Mouse (Mus musculus): ENCODE data around the gene Has1. TPM values are rescaled to one million over a fixed set of nuclear protein-coding genes. Genes with fewer than 3 reads are reported as not detected.

Gene Has1
- polyA plus RNA-seq (2012; rRNA removed): 0.62 and 0.90 TPM in 2 replicates

DNA sequence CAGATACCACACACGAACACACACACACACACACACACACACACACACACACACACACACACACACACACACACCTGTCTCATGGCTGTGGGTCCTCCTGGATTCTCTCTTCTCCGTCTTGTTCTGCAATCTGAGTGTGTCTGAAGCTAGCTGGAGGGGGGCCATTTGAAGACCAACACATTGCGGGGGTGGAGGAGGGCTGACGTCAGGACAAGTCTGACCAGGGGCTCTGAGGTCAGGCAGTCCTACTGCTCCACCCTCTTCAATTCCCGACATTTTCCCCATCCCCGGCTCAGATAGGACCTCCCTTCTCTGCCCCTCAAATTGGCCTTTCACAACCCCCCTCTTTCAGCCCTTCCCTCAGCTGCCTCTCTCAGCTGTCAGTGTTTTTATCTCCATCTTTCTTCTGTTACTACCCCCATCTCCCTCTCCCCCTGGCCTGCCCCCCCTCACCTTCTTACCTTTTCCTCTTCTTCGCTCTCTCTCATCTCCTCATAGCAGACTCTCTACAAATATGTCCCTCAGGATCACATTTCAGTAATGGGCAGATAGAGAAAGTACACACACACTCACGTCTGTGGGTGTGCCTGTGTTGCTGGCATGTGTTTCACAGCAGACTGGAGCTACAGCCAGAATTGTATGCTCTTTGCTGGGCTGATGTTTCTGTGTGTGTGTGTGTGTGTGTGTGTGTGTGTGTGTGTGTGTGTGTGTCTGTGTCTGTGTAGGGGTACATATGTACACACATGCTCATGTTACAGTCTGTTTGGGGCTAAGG, at the start of gene Has1:
Gene Has1 (minus strand): TSS at position 142 of the 775 bp plus-strand sequence.
- DNase-seq (ENCODE audit: low spot score): no peak

DNA sequence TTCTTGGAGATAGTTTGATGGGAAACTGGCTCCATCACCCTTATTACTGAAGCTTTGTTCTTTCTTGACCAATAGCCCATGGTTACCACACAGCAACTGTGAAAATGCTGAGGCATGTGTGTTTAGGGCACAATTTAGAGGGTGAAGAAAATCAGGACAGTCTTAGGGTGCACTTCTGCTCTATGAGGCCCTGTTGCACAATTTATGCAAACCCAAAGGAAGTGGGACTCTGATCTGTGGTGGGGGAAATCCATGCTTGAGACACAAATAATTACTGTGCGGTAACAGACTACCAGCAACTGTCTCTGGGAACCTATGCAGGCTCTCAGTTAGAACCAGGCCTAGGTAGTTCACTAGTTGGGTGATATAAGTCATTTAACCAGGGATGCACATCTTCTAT, 45.8 kb upstream of the Has1 start:
- DNase-seq (ENCODE audit: low spot score): no peak

DNA sequence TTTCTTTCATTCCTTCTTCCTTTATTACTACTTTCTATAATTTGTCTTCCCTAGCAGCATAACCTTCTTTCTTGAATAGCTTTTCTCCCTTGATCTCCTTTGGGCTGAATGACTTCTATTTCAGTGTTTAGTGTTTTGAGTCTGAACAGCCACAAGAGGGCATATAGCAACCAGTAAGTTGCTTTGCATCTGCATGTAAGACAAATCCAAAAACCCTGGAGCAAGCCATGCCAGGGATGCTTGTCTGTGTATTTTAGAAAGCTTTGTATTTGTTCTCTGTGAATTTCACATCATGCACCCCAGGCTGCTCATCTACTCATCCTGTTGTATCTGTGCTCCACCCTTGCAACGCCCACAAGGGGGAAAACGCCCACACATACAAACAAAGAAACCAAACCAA, 44.3 kb upstream of the Has1 start:
- DNase-seq (ENCODE audit: low spot score): no peak

DNA sequence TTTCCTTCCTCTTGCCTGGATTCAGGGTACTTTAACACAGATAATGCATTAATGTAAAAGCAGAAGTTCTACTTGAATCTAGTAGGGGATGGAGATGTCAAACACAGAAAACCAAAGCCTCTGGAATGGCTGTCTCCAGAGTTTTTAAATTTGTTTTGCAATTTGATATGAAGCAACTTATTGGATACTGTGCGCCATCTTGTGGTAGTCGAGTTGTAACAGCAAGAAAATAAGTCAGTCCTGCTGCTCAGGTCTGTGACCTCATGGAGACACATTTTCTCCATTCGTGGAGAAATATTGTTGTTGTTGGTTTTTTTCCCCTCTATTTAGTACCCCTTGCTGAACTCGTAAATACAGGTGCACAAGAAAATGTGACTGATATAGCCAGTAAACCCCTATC, 41.0 kb upstream of the Has1 start:
- DNase-seq (ENCODE audit: low spot score): no peak

DNA sequence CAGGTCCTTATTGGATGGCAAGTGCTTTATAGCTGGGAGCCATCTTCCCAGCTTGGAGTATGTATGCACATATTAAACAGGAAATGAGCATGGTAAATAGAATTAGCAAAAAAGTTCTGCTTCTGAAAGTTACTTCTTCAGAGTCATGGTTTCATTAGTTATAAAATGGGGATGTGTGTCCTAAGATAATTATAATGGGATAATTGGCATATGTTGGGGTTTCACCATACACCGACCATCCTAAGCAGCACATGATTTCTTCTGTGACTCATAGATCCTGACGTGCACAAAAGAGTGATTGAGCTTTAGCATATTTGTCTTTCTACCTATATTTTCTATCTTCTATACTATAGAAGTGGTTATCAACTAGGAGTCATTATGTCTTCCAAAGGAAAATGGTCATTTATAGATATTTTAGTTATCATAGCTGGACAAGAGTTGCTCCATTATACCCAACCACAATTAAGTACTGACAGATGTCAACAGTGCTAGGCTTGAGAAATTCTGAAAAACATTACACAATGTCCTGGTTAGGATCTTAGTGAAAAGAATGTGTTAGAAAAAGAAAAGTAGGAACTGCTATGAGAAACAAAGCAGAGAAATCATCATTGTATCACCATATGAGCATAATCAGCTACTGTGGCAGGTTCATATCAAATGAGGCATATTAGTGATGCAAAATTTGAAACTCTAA, 34.9 kb upstream of the Has1 start:
- DNase-seq (ENCODE audit: low spot score): no peak

DNA sequence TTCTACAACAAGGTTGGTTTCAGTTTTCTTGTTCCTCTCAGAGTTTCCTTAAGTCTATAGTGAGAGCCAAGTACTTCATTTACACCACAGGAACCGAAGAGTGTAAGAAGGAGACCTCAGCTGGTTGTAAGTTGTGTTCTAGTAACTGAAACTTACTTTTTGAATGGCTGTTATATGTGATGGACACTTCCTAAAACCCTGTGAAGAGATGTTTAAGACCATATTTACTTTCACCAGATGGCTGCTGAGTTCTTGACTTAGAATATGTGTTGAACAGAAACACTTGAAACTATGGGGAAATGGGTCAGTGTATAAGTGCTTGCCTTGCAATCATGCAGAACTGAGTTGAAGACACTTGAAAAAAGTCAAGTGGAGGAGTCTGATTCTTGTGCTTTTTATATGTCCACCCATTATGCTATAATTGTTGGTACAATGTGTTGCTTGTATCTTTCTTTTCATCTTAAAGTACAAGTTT, 32.8 kb upstream of the Has1 start, which contains the start of the genes Fpr2 and Fpr3:
Gene Fpr2 (plus strand): TSS at position 51 of the 475 bp plus-strand sequence.
Gene Fpr3 (plus strand): TSS at position 79 of the 475 bp plus-strand sequence.
- no peak for DNase-seq (ENCODE audit: low spot score)

DNA sequence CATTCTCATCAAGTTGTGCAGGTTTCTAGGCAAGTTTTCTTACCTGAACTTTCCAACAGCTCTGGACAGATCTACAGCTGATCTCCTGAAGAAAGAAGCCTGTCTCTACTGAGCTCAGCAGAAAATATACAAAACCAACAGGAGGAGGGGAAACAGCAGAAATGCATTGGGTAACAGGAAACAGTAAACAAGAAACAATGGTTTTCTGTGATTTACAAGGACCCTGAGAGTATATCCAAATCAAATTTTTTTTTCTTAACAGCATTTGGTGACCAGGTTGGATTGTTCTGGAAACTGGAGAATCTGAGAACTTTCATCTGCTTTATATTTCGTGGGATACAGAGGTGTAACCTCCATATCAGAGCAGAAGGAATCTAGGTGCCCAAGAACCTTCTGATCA, 28.8 kb upstream of the Has1 start, which contains the start of gene Fpr1:
Gene Fpr1 (minus strand): TSS at position 101 of the 400 bp plus-strand sequence.
- no peak for DNase-seq (ENCODE audit: low spot score)

DNA sequence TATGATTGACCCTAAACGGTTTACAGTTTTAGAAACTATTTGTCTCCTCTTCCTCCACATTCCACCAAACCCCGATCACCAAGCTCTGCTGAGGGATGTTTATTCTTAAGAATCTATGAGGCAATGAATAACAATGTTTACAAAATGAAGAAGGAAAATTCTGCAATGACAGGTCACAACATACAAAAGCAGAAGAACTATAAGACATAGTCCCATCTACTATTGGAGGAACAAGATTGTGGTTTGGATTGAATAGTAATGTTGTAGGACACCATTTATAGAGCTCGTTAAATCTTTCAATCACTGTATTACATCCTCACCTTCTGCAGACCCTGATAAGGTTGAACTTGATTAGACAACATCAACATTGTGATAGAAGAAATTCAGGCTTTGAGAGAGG, 27.7 kb upstream of the Has1 start:
- DNase-seq (ENCODE audit: low spot score): no peak

DNA sequence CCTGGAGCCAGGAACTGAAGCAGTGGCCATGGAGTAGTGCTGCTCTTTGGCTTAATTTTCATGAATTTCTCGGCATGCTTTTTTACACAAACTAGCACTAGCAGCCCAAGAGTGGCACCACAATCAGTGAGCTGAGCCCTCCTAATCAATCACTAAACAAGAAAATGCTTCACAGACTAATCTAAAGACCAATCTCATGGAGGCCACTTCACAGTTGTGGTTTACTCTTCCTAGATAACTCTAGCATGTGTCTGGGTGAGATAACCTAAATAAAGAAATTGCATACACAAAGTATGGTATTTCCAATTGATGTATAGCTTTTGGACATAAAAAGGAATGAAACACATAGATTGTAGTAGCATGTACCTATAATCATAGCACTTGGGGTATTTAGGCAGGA, 24.3 kb upstream of the Has1 start:
- DNase-seq (ENCODE audit: low spot score): no peak

DNA sequence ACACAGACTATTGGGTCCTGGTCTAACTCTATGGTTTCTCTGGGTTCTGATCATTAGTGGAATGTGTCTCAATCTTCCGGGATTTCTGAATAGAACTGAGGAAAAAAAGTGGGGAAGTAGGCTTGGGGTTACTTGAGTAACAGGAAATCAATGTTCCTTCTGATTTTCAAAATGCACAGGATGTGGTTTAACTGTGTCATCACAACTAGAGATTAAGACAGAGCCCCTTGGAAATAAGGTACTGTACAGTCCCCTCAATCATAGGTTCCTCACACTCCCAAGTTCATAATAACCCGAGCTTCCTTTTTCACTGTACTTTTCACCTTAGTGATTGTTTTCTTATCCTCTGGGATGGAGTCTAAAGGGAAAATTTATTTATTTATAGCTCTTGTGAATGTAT, 16.7 kb upstream of the Has1 start:
- DNase-seq (ENCODE audit: low spot score): no peak

DNA sequence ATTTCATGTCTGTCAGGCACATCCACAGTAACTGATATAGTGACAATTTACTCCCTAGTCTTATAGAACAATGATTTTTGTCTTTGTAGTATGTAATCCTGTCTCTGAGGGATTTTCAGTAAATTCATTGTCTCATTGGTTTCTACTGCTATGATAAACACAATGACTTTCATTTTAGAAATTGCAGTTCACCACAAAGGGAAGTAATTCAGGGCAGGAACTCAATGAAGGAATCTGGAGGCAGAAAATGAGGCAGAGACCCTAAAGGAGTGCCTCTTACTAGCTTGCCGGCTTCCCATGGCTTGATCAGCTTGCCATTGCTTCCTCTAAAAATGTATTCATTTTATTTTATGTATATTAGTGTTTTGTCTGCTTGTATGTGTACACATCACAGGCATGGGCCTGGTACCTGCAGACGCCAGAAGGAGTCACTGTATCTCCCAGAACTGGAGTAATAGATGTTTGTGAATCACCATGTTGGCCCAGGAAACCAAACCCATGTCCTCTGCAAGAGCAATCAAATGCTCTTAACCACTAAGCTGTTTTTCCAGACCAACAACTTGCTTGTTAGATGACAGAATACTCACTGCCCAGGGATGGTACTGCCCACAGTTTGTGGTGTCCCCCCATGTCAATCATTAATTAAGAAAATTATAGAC, 16.0 kb upstream of the Has1 start:
- no peak for DNase-seq (ENCODE audit: low spot score)

DNA sequence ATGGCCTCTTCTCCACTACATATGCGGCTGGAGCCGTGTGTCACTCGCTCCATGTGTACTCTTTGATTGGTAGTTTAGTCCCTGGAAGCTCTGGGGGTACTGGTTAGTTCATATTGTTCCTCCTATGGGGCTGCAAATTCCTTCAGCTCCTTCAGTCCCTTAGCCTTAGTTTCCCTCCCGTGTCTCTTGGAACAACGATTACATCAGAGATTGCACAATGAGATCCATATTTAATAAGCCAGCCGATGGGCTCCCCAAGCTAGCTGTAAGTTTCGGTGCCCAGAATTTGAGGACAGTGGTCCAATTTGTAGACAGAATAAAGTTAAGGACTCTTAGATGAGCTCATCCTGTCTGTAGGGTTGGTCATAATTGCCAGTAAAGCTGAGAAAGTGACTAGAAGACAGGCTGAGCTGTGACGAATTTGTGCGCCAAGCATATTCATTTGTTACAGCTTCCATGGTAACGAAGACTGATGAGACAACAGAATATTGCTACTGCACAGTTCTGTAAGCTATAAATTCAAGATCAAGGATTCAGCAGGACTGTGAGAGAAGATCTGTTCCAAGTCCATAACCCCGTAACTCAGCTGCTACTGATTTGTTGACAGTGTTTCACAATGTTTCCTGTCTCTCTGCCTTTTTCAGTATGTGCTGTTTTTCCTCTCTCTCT, 11.9 kb upstream of the Has1 start:
- no peak for DNase-seq (ENCODE audit: low spot score)

DNA sequence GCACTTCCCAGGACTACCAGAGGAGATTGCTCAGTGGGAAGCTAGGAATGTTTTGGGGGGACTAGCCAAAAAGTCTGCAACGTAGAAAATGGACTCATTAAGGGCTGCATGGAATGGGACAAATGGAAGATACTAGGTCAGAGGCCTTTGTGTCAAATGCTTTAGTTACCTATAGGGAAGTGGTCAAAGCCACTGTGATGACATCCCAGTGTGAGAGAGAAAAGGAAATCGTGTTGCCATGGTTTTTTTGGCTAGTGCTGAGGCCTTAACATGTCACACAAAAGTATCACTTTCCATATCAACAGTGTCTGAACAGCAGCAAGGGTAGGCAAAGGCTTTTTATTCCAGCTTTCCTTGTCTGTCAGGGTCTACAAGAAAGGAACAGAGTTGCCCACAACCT, 10.2 kb upstream of the Has1 start:
- DNase-seq (ENCODE audit: low spot score): no peak

DNA sequence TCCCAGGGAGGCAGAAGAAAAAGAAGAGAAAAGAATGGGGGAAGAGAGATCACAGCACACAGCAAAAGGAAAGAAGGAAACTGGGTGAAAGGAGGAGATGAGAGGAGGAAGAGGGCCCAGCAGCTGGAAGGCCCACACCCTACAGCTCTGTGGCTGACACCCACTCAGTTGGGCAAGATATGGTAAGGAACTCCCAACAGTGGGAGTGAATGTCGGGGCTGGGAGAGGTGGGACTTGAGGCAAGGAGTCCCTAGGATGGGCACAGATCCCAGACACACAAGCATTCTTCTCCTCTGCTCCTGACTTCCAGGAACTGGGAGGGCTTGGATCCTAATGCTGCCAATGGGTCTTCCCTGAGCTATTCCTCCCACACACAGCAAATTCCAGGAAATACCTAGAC, 7.4 kb upstream of the Has1 start:
- no peak for DNase-seq (ENCODE audit: low spot score)

DNA sequence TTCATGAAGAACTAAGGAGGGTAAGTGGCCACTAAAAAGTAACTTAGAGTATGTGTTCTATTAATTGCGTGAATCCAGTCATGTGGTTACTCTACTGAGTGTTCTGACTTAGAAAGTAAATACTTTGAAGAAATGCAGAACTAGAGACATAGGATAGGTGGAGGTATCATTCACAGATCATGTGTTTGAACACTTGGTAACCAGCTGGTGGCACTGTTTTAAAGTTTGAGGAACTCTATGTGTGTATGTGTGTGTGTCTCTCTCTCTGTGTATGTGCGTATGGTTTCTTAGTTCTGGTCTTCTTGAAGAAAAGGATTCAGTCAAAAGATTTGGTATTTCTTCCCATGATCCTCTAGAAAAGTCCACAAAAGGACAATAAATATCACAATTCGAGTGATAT, 5.1 kb upstream of the Has1 start:
- DNase-seq (ENCODE audit: low spot score): no peak

DNA sequence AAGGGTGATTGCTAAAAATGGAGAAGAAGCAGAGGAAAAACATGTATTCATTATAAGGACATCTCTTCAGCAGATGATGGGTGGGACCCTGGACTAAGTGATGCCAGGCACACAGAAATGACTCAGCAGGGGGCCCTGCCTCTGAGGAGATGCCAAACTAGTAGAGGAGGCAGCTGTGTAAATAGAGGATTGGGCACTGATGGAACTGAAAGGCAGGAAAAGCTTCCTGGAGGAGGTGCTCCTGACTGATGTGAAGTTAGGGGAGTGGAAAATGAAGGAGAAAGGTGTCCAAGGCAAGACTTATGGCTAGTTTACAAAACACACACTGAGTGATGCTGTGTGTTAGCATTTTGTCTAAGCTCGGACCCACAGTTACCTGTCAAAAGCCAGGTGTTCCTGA, 2.4 kb upstream of the Has1 start:
- no peak for DNase-seq (ENCODE audit: low spot score)

DNA sequence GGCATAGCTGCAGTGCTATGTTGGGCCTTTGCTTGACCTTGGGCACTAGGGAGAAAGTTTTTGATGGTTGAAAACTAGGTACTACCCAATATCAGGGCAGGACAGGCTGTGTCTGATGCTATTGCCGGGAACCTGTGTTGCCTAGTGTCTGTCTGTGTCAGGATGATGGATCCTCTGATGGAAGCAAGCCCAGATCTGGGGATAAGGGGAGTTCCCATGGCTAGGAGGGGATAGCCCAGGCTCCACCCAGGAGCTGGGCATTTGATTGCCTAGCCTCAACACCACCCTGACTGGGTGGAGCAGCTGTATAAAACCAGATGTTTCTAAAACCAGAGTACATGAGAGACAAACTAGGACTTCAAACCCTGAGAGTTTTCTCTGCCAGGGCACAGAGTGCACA, 1.6 kb upstream of the Has1 start:
- no peak for DNase-seq (ENCODE audit: low spot score)

DNA sequence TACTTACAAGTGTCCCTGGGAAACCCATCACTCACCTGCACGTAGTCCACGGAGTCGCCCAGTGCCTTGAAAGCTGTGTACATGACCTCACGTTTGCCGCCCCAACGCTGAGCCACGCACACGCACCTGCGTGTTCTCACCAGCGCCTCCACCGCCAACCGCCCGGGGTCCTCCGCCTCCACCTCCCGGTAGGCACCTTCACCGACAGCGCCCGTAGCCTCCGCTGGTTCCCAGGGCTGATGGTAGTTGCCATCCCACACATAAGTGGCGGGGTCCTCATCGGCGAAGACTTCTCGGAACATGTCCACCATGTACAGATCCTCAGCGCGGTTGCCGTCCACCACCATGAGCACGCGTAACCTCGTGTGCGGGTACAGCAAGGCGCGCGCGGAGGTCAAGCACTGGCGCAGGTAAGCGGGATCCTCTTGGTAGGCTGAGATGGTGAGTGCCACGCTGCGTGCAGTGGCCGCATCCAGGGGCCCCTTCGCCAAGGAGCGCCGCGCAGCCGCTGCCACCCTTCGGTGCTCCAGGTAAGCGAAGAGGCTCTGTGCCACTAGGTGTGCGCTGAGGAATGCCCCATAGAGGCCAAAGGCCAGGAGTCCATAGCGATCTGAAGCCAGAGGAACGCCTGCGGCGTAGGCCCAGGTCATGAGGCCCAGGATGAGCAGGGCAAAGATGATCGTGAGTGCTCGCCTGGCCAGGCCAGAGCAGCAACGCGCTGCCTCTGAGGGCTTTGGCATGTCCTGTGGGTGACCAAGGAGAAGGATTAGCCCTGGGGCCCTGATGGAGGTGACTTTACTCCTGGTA, 4.9 kb downstream of the Has1 start:
- no peak for DNase-seq (ENCODE audit: low spot score)

DNA sequence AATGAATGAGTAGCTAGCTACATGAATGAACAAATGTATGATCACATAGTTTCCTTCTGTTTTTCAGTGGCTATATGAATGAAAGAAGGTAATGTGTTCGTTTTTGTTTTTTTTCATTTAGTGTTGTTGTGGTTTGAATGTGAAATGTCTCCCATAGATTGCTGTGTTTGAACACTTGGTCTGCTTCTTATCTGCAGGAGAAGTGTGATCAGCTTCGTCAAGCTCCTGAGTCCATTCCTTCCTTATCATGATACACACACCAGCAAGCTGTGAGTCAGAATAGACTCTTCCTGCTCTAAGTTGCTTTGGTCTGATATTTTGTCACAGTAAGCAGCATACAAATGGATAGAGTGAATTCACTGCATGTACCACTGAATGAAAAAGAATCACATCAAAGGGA, 6.0 kb downstream of the Has1 start:
- no peak for DNase-seq (ENCODE audit: low spot score)

DNA sequence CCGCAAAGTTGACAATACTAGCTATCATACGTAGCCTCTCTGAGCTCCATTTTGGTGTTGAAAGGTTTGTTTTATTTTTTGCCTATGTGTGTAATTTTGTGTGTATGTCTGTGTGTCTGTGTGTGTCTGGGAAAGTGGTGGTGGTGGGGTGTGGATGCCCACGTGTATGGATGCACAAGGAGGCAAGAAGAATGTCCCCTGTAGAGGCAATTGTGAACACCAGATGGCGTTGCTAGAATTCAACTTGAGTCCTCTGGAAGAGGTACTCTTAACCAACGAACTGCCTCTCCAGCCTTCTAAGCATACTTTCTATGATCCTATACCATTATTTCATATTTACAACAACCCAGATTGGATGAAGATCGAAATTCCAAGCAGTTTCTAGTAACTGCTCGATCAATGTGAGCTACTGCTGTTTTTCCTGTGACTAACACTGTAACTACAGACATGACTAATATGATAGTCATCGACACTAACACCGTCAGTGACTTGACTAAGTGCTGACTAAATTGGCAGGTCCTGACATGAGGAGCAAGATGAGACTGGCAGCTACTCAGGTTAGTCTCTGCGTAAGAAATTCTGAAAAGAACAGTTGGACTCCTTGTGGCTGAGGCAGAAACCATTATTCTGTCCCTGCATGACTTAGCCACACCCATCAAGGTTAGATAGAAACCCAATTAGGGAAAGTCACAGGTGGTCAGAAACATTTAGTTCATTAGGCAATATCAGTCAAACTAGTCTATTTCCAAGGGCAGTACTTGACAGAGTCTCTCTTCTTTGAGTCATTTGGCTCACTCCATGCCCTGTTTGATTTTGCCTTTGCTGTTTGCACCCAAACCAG, 9.6 kb downstream of the Has1 start:
- no peak for DNase-seq (ENCODE audit: low spot score)
